Mouse (Mus musculus): ENCODE results near the gene Rufy3. TPM values are rescaled to one million over a fixed set of nuclear protein-coding genes. Genes with fewer than 3 reads are reported as not detected.
A peak's percentile ranks its signal among the peaks of the same experiment; 100 is the strongest.

The Rufy3 gene
- total RNA-seq (2014; rRNA removed) (250 and 309 TPM in 2 replicates), polyA plus RNA-seq (2015; fragmentation: Nextera tagmentation; extraction: Ambion mirVana) (212 and 248 TPM in 2 replicates)

DNA sequence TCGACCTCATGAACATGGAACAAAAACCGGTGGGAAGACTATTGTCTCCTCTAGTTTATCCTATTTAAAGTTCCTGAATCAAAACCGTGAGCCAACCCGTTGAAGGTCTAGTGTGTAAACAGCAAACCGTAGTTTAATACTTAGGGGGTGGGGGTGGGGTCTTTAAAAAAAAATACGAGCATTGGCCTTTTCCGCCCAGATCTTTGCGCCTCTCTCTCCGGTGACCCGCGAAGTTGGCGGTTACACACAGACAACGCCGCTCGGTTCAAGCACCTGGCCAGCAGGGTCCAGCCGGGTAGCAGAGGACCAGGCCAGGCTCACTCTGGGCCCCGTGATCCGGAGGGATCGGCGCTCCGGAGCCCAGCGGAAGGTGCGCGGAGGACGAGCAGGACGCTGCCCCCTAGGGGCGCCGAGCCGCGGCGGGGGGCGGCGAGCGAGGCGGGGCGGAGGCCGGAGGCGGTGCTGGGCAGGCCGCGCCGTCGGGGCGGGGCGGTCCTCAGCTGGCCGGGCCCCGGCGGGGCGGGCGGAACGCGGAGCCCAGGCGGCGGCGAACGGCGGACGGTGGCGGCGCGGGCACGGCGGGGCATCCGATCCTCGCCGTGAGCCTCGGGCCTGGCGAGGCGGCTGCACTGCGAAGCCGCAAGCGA, at the start of gene Rufy3:
Gene Rufy3, plus strand, starts transcription at position 540 of the 647 bp plus-strand sequence.
- DNase-seq (ENCODE audit: low spot score) (peak; percentile 79), ATAC-seq (ENCODE audit: low FRiP score) (peak; percentile 85)
- peak; percentile 61 for TF ChIP-seq CTCF (IDR thresholded peaks at IDR 0.05)
- H3K4me1 ChIP-seq (ENCODE audit: insufficient read depth, low read length) = no peaks in the 10 kb centered on the region
- no peaks in the 10 kb centered on the region for H3K27me3 ChIP-seq (ENCODE audit: insufficient read depth, low read length)
- no peaks in the 10 kb centered on the region for H3K36me3 ChIP-seq (ENCODE audit: insufficient read depth, low read length)
- no peaks in the 10 kb centered on the region for H3K9me3 ChIP-seq (ENCODE audit: low read length)
- peak within 1 kb of the TSS; percentile 88 for H3K4me3 ChIP-seq (ENCODE audit: low read depth, low read length)
- 1% methylated on average over 49 of the region's 71 CpGs for WGBS
- H3K9ac ChIP-seq (replicated peaks; ENCODE audit: low read length, poor library complexity, severe bottlenecking) = peak within 1 kb of the TSS; percentile 84
- H3K27ac ChIP-seq (ENCODE audit: low read depth, low read length) = peak within 1 kb of the TSS; percentile 74
- H3K4me2 ChIP-seq (ENCODE audit: low read depth, low read length, poor library complexity, severe bottlenecking) = peak within 1 kb of the TSS; percentile 66

GRCm38 (mm10) chr5:88519232-88519631, 45.6 kb upstream of the Rufy3 start:
- DNase-seq (ENCODE audit: low spot score) (peak; percentile 72), ATAC-seq (ENCODE audit: low FRiP score) (no peak; the same call in 1 of the 2 replicates)
- Histone ChIP-seq H3K4me2 (ENCODE audit: low read depth, low read length, poor library complexity, severe bottlenecking) (no peak overlapping the region), H3K4me1 (ENCODE audit: insufficient read depth, low read length) (no peaks in the 10 kb centered on the region), H3K9me3 (ENCODE audit: low read length) (no peaks in the 10 kb centered on the region), H3K27ac (ENCODE audit: low read depth, low read length) (no peak overlapping the region), H3K27me3 (ENCODE audit: insufficient read depth, low read length) (no peaks in the 10 kb centered on the region), H3K36me3 (ENCODE audit: insufficient read depth, low read length) (no peaks in the 10 kb centered on the region), H3K4me3 (ENCODE audit: low read depth, low read length) (no peak overlapping the region), H3K9ac (replicated peaks; ENCODE audit: low read length, poor library complexity, severe bottlenecking) (no peak overlapping the region)
- 3% methylated on average over 2 of the region's 2 CpGs for WGBS
- TF ChIP-seq CTCF (IDR thresholded peaks at IDR 0.05) = peak; percentile 89

DNA sequence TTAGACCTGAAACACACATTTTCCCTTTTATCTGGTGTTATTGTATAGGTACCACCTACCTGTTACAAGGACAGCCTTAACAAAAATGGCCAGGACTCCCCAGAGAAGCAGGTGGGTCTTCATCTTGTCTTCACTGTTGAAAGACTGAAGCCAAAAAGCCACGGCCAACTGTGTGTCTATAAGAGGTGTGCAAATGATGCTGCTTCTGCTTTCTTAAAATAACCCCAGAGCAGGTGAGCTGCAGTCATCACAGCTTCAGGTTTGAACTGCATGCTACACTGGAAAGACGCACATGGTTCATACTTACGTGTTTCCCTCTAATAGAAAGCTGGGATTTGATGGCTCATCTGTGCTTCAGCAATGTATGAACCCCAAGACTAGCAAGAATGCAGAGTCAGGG, 37.2 kb upstream of the Rufy3 start, which contains the start of gene Jchain:
Gene Jchain, minus strand, starts transcription at position 235 of the 400 bp plus-strand sequence.
- no peak within 1 kb of the TSS for H3K27ac ChIP-seq (ENCODE audit: low read depth, low read length)
- H3K9ac ChIP-seq (replicated peaks; ENCODE audit: low read length, poor library complexity, severe bottlenecking) = no peak within 1 kb of the TSS
- no peaks in the 10 kb centered on the region for H3K4me1 ChIP-seq (ENCODE audit: insufficient read depth, low read length)
- TF ChIP-seq CTCF (IDR thresholded peaks at IDR 0.05) = no peak
- ATAC-seq (ENCODE audit: low FRiP score) = no peak
- 93% methylated on average over 3 of the region's 3 CpGs for WGBS
- no peak for DNase-seq (ENCODE audit: low spot score)
- H3K4me2 ChIP-seq (ENCODE audit: low read depth, low read length, poor library complexity, severe bottlenecking) = no peak within 1 kb of the TSS
- H3K27me3 ChIP-seq (ENCODE audit: insufficient read depth, low read length) = no peaks in the 10 kb centered on the region
- no peaks in the 10 kb centered on the region for H3K36me3 ChIP-seq (ENCODE audit: insufficient read depth, low read length)
- H3K4me3 ChIP-seq (ENCODE audit: low read depth, low read length) = no peak within 1 kb of the TSS
- no peaks in the 10 kb centered on the region for H3K9me3 ChIP-seq (ENCODE audit: low read length)

DNA sequence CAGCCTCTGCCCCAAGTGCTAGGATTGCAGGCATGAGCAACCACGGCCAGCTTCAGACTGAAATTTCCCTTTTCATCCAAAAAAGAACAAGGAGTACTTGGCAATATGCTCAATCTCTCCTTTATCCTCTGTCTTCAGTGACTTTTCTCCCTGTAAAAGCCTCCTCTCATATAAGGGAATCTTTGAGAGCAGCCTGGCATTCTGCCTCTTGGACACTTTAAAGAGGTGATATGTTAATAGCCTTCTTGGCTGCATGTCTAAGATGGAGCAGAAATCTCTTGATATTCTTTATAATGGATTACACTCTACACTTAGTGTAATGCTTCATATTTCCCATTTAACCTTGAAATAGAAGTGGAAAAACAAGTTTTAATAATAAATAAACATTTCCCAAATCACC, 33.9 kb upstream of the Rufy3 start:
- Histone ChIP-seq H3K27me3 (ENCODE audit: insufficient read depth, low read length) (no peaks in the 10 kb centered on the region), H3K9ac (replicated peaks; ENCODE audit: low read length, poor library complexity, severe bottlenecking) (no peak overlapping the region), H3K27ac (ENCODE audit: low read depth, low read length) (no peak overlapping the region), H3K4me1 (ENCODE audit: insufficient read depth, low read length) (no peaks in the 10 kb centered on the region), H3K4me3 (ENCODE audit: low read depth, low read length) (no peak overlapping the region), H3K4me2 (ENCODE audit: low read depth, low read length, poor library complexity, severe bottlenecking) (no peak overlapping the region), H3K9me3 (ENCODE audit: low read length) (no peaks in the 10 kb centered on the region), H3K36me3 (ENCODE audit: insufficient read depth, low read length) (no peaks in the 10 kb centered on the region)
- no peak for TF ChIP-seq CTCF (IDR thresholded peaks at IDR 0.05)
- ATAC-seq (ENCODE audit: low FRiP score) = no peak
- peak; percentile 12 for DNase-seq (ENCODE audit: low spot score)
- 53% methylated on average over 1 of the region's 1 CpGs for WGBS

GRCm38 (mm10) chr5:88534697-88535096, 30.1 kb upstream of the Rufy3 start:
- 58% methylated on average over 3 of the region's 3 CpGs for WGBS
- H3K4me3 ChIP-seq (ENCODE audit: low read depth, low read length) = no peak overlapping the region
- H3K4me1 ChIP-seq (ENCODE audit: insufficient read depth, low read length) = no peaks in the 10 kb centered on the region
- no peaks in the 10 kb centered on the region for H3K36me3 ChIP-seq (ENCODE audit: insufficient read depth, low read length)
- ATAC-seq (ENCODE audit: low FRiP score) (no peak), DNase-seq (ENCODE audit: low spot score) (no peak)
- no peaks in the 10 kb centered on the region for H3K27me3 ChIP-seq (ENCODE audit: insufficient read depth, low read length)
- H3K4me2 ChIP-seq (ENCODE audit: low read depth, low read length, poor library complexity, severe bottlenecking) = no peak overlapping the region
- no peak overlapping the region for H3K27ac ChIP-seq (ENCODE audit: low read depth, low read length)
- no peaks in the 10 kb centered on the region for H3K9me3 ChIP-seq (ENCODE audit: low read length)
- TF ChIP-seq CTCF (IDR thresholded peaks at IDR 0.05) = no peak
- no peak overlapping the region for H3K9ac ChIP-seq (replicated peaks; ENCODE audit: low read length, poor library complexity, severe bottlenecking)

- Histone ChIP-seq H3K4me3 (ENCODE audit: low read depth, low read length) (no peak overlapping the region), H3K27ac (ENCODE audit: low read depth, low read length) (no peak overlapping the region), H3K36me3 (ENCODE audit: insufficient read depth, low read length) (no peaks in the 10 kb centered on the region), H3K27me3 (ENCODE audit: insufficient read depth, low read length) (no peaks in the 10 kb centered on the region), H3K9ac (replicated peaks; ENCODE audit: low read length, poor library complexity, severe bottlenecking) (no peak overlapping the region), H3K4me2 (ENCODE audit: low read depth, low read length, poor library complexity, severe bottlenecking) (no peak overlapping the region), H3K9me3 (ENCODE audit: low read length) (no peaks in the 10 kb centered on the region), H3K4me1 (ENCODE audit: insufficient read depth, low read length) (no peaks in the 10 kb centered on the region)
- no peak for TF ChIP-seq CTCF (IDR thresholded peaks at IDR 0.05)
- no peak for ATAC-seq (ENCODE audit: low FRiP score)
- DNase-seq (ENCODE audit: low spot score) = no peak
Measured at GRCm38 (mm10) chr5:88540845-88541244, 24.0 kb upstream of the Rufy3 start.
